ENCODE assay signal across 32 mouse cellular contexts in genomic region chr13:111580054-111580453, GRCm38 (mm10). TPM values are rescaled to one million over a fixed set of nuclear protein-coding genes. Genes with fewer than 3 reads are reported as not detected.
"Had no signal": no experiment of that assay in that cellular context is flagged by ENCODE, and none has a peak within 500 bp of the region (broad histone marks: within the 10 kb centered on the region; RNA-seq: fewer than 3 reads in every experiment).

No protein-coding gene starts in this region.

- H3K27me3 ChIP-seq: kidney, embryonic 15.5 days; limb, embryonic 12.5 days; limb, embryonic 15.5 days; midbrain, embryonic 13.5 days; neural tube, embryonic 13.5 days had no signal

- H3K9ac ChIP-seq: kidney, embryonic 15.5 days; limb, embryonic 12.5 days; limb, embryonic 15.5 days; liver, embryonic 14.5 days; liver, postnatal 0 days; lung, embryonic 14.5 days; midbrain, embryonic 13.5 days; neural tube, embryonic 13.5 days had no signal

- DNase-seq: kidney, adult 8-10 months; kidney, postnatal 10 days; kidney, postnatal 36 days; left cerebral cortex, postnatal 4 days; liver, postnatal 0 days; lung, embryonic 14.5 days; lung, postnatal 36 days; retina, postnatal 1 day; right cerebral cortex, postnatal 4 days; thymus, adult 18-20 months; thymus, postnatal 36 days had no signal

- H3K9me3 ChIP-seq: kidney, embryonic 15.5 days; limb, embryonic 15.5 days; megakaryocyte, embryonic 14.5 days; midbrain, embryonic 10.5 days; midbrain, embryonic 13.5 days had no signal

- H3K27ac ChIP-seq: kidney, embryonic 15.5 days; limb, embryonic 12.5 days; limb, embryonic 15.5 days; liver, embryonic 14.5 days; midbrain, embryonic 10.5 days; midbrain, embryonic 13.5 days; neural tube, embryonic 13.5 days; stomach, postnatal 0 days had no signal

- H3K4me1 ChIP-seq: kidney, embryonic 15.5 days; limb, embryonic 12.5 days; limb, embryonic 15.5 days; megakaryocyte, embryonic 14.5 days; midbrain, embryonic 10.5 days; midbrain, embryonic 13.5 days; neural tube, embryonic 13.5 days had no signal

- H3K36me3 ChIP-seq: kidney, embryonic 15.5 days; limb, embryonic 12.5 days; limb, embryonic 15.5 days; midbrain, embryonic 10.5 days; midbrain, embryonic 13.5 days; neural tube, embryonic 13.5 days had no signal

- H3K4me3 ChIP-seq: kidney, embryonic 15.5 days; limb, embryonic 12.5 days; limb, embryonic 15.5 days; megakaryocyte, embryonic 14.5 days; midbrain, embryonic 10.5 days; midbrain, embryonic 13.5 days; myocyte; neural tube, embryonic 13.5 days had no signal

RNA-seq across cellular contexts. Expression of gene Gm10198, which starts 12.5 kb away (rescaled TPM):
- total RNA-seq: layer of hippocampus, adult 8-10 months; layer of hippocampus, postnatal 14 days; left cerebral cortex, adult 8-10 months; left cerebral cortex, postnatal 14 days; left cerebral cortex, postnatal 4 days; monocyte, adult 5-6 weeks; neutrophil, adult 5-6 weeks had no signal
- polyA plus RNA-seq: kidney, embryonic 15.5 days; limb, embryonic 12.5 days; limb, embryonic 15.5 days; liver, embryonic 11.5 days; liver, embryonic 14.5 days; liver, postnatal 0 days; lung, embryonic 14.5 days; lung, postnatal 0 days; midbrain, embryonic 10.5 days; midbrain, embryonic 13.5 days; midbrain, embryonic 16.5 days; myocyte; neural tube, embryonic 13.5 days; stomach, embryonic 14.5 days; stomach, postnatal 0 days; urinary bladder, adult 2 months had no signal

RNA-seq across cellular contexts. Expression of gene Gm49496, which starts 30.3 kb away (rescaled TPM):
- total RNA-seq: layer of hippocampus, adult 8-10 months; layer of hippocampus, postnatal 14 days; left cerebral cortex, adult 8-10 months; left cerebral cortex, postnatal 14 days; left cerebral cortex, postnatal 4 days; monocyte, adult 5-6 weeks; neutrophil, adult 5-6 weeks had no signal
- polyA plus RNA-seq: kidney, embryonic 15.5 days; limb, embryonic 12.5 days; limb, embryonic 15.5 days; liver, embryonic 11.5 days; liver, postnatal 0 days; lung, embryonic 14.5 days; lung, postnatal 0 days; midbrain, embryonic 10.5 days; midbrain, embryonic 13.5 days; midbrain, embryonic 16.5 days; myocyte; neural tube, embryonic 13.5 days; stomach, embryonic 14.5 days; stomach, postnatal 0 days; urinary bladder, adult 2 months had no signal
